Mouse (Mus musculus) testis, postnatal 14 days (tissue): ENCODE results near the gene Ankrd11.

ENCODE experiments used
- DNase-seq: peaks from one replicate; pipeline ENCODE4 v3.0.0; 2021; ENCODE audit warnings: low spot score

The Ankrd11 gene

GRCm38 (mm10) chr8:122961458-122961857 lies 80.6 kb downstream of the Ankrd11 start:
- no peak for DNase-seq

DNA sequence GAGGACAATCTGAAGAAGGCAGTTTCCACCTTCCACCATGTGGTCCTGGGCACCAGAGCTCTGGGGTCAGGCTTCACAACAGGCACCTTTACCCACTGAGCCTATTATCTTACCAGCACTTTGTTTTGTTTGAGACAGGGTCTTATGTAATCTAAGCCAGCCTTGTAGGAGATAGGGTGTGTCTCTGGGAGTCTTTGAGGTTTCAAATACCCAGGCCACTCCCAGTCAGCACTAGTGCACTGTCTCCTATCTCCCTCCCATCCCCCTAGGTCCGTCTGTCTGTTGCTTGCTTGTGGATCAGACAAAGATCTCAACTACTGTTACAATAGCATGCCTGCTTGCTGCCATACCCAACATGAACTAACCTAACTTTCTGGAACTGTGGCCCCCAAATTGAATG lies 81.1 kb downstream of the Ankrd11 start:
- no peak for DNase-seq

GRCm38 (mm10) chr8:122960323-122960722 lies 81.8 kb downstream of the Ankrd11 start:
- no peak for DNase-seq

GRCm38 (mm10) chr8:122955997-122956396 lies 86.1 kb downstream of the Ankrd11 start:
- no peak for DNase-seq

DNA sequence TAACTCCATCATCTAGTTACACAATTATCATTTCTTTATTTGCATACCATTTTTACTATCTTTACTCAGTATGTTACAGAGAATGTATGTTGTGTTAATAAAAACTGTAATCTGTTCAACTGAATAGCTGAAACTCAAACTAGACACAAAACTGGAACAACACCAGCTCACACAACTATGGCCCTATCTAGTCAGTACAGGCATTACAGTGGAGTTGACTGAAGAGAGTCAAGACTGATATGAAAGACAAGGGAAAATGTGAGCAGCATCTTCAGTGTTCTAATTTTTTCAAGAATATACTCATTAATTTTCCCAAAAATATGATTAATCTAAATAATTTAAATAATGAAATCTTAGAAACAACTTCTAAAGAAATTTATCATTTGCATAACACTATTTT lies 86.9 kb downstream of the Ankrd11 start:
- DNase-seq, result no peak

GRCm38 (mm10) chr8:122954090-122954799 lies 87.8 kb downstream of the Ankrd11 start:
- DNase-seq, result no peak

DNA sequence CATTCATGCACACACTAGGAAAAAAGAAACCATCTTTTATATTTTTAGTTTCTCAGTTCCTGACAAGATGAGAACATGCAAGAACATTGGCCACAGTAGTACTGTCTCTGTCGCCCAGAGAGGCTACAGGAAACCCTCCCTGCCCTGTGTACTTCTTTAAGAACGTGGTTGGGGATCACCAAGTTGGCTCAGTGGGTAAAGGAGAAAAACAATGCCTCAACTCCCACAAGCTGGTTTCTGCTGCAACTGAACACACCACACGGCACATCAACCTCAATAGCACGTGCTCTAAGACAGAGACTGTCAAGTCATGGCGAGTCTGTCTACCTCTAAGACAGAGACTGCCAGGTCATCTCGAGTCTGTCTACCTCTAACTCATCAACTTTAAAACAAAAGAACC lies 89.0 kb downstream of the Ankrd11 start:
- DNase-seq, result no peak

DNA sequence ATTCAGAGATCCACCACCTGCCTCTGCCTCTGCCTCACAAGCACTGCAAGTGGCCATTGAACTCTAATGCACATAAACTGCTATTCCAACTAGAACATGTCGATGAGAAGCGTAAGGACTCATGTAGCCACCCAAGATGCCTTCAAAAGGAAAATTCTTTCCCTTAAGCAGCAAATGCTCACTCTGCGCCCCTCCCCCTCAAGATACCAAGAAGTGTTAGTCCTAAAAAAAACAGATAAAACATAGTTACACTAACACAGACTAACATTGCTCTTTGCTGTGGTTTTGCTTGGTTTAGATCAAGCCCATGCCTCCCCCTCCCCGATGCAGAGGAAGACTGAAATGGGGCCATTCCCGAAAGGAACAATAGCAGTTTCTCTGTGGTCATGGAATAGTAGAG lies 90.6 kb downstream of the Ankrd11 start:
- DNase-seq, result no peak

- DNase-seq, result no peak
These were observed 92.4 kb downstream of the Ankrd11 start for GRCm38 (mm10) chr8:122949701-122950100.

GRCm38 (mm10) chr8:122945775-122946174 lies 96.3 kb downstream of the Ankrd11 start:
- DNase-seq, result no peak

GRCm38 (mm10) chr8:122942803-122943713 lies 99.0 kb downstream of the Ankrd11 start:
- no peak for DNase-seq

DNA sequence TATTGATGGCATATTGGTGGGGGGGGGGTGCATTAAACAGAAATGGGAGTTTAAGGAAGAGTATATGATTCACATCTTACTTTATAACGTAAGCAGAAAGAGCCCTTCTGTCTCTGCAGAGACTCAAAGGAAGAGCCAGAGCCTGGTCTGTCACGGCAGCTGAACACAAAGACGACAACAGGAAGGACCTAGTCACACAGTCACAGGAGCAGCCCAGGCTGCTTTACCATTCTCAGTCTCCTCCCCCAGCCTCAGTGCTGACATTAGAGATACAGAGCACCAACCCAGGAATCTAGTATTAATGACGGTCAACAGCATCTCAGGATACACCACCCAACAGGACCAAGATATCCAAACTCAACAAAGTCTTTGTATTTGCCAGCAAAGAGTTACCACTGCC lies 103.5 kb downstream of the Ankrd11 start:
- DNase-seq, result no peak

- no peak for DNase-seq
These were observed 103.9 kb downstream of the Ankrd11 start for GRCm38 (mm10) chr8:122938170-122938569.

DNA sequence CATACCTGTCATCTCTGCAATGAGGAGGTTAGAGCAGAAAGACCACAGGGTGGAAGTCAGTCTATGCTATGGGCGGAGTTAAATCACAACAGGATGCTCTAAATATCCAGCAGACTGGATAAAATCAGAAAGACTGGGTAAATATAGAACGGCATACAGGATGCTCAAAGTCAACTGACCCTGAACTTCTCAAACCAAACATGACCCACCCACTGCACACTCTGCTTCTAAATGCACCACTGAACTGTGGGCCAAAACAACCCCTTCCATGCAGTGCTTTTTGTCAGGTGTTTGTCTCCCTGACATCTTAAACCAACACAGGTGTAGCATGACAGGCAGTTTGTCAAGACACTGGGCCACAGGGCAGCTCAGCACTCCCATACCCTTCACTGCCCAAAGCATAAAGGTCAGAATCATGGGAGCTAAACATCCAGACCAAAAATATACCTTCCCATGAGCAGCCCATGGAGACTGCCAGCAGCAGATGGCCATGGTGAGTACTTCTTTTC lies 104.5 kb downstream of the Ankrd11 start:
- DNase-seq, result no peak

- DNase-seq, result no peak
These were observed 106.2 kb downstream of the Ankrd11 start for GRCm38 (mm10) chr8:122935912-122936311.

GRCm38 (mm10) chr8:122935118-122935517 lies 107.0 kb downstream of the Ankrd11 start:
- no peak for DNase-seq

DNA sequence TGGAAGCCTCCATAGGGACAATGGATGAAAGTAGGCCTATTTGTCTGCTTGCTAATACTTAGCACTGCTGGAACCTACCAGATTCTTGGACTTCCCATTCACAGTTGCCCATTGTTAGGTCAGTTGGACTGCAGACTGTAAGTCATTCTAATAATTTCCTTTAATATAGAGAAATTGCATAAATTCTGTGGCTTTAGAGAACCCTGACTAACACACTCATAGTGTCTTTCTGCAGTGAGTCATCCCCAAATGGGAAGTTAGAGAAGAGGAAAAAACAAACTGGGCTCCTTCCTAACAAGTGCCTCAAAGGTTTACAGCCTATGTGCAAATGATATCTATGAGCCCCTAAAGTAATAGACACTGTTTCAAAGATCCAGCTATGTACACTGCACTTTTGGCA lies 108.1 kb downstream of the Ankrd11 start:
- no peak for DNase-seq

DNA sequence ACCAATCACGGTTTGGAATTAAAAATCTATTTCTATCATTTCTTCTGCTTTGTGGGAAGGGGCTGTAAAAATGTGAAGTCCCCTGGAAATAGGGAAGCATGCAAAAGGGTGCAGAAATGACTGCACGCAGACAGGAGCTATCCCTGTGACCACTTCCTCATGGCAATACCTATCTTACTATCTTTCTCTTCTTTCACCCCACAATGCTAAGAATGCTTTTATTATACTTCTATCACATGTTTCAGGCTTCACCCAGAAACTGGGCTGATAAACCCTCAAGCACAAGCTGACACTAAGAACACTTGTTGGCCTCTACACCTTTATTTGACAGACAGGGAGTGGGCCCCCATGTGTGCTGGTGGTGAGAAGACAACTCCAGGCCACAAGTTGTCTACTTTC lies 109.5 kb downstream of the Ankrd11 start:
- no peak for DNase-seq

GRCm38 (mm10) chr8:122931834-122932560 lies 110.1 kb downstream of the Ankrd11 start:
- no peak for DNase-seq

- DNase-seq, result no peak
These were observed 113.3 kb downstream of the Ankrd11 start for GRCm38 (mm10) chr8:122928631-122929224.

- DNase-seq, result no peak
These were observed 114.2 kb downstream of the Ankrd11 start for GRCm38 (mm10) chr8:122927841-122928240.

- DNase-seq, result no peak
These were observed 115.3 kb downstream of the Ankrd11 start for GRCm38 (mm10) chr8:122926782-122927181.
